Mouse (Mus musculus): ENCODE measurements around the gene Apoa5.
"Not testable (repeated sequence)": the region's sequence is repeated elsewhere in the genome, so short reads cannot be mapped to it uniquely, and the experiment has no call there.

Apoa5 gene

GRCm38 (mm10) chr9:46261131-46261530 lies 7.3 kb upstream of the Apoa5 start:
- no peak for DNase-seq (ENCODE audit: low spot score)

- no peak for DNase-seq (ENCODE audit: low spot score)
Observed at GRCm38 (mm10) chr9:46269125-46269524, 692 bp downstream of the Apoa5 start.

- DNase-seq (ENCODE audit: low spot score) = no peak
Observed at GRCm38 (mm10) chr9:46270782-46271181, 2.3 kb downstream of the Apoa5 start.

- no peak for DNase-seq (ENCODE audit: low spot score)
Observed at GRCm38 (mm10) chr9:46272070-46272469, 3.6 kb downstream of the Apoa5 start.

- peak; percentile 89 for DNase-seq (ENCODE audit: low spot score)
Observed at GRCm38 (mm10) chr9:46272677-46273454, 4.4 kb downstream of the Apoa5 start, which contains the start of gene Zpr1. TSS of gene Zpr1 (plus strand) at chr9:46273064.

- no peak for DNase-seq (ENCODE audit: low spot score)
Observed at GRCm38 (mm10) chr9:46274494-46274893, 6.1 kb downstream of the Apoa5 start.

- peak; percentile 91 for DNase-seq (ENCODE audit: low spot score)
Observed at GRCm38 (mm10) chr9:46282631-46283436, 14.4 kb downstream of the Apoa5 start, which contains the start of gene Bud13. TSS of gene Bud13 (plus strand) at chr9:46283008.

- no peak for DNase-seq (ENCODE audit: low spot score)
Observed at GRCm38 (mm10) chr9:46298381-46298780, 29.9 kb downstream of the Apoa5 start.

- DNase-seq (ENCODE audit: low spot score) = peak; percentile 58
Observed at GRCm38 (mm10) chr9:46302142-46302541, 33.7 kb downstream of the Apoa5 start.

- no peak for DNase-seq (ENCODE audit: low spot score)
Observed at GRCm38 (mm10) chr9:46309121-46309520, 40.7 kb downstream of the Apoa5 start.

- DNase-seq (ENCODE audit: low spot score) = peak; percentile 57
Observed at GRCm38 (mm10) chr9:46314507-46314906, 46.1 kb downstream of the Apoa5 start.

- no peak for DNase-seq (ENCODE audit: low spot score)
Observed at GRCm38 (mm10) chr9:46314921-46315320, 46.5 kb downstream of the Apoa5 start.

GRCm38 (mm10) chr9:46315807-46316365 lies 47.5 kb downstream of the Apoa5 start:
- peak; percentile 61 for DNase-seq (ENCODE audit: low spot score)

GRCm38 (mm10) chr9:46316388-46316787 lies 48.0 kb downstream of the Apoa5 start:
- DNase-seq (ENCODE audit: low spot score) = no peak

GRCm38 (mm10) chr9:46316909-46317308 lies 48.5 kb downstream of the Apoa5 start:
- no peak for DNase-seq (ENCODE audit: low spot score)

- DNase-seq (ENCODE audit: low spot score) = no peak
Observed at GRCm38 (mm10) chr9:46317957-46318356, 49.5 kb downstream of the Apoa5 start.

GRCm38 (mm10) chr9:46319886-46320285 lies 51.5 kb downstream of the Apoa5 start, which contains the start of gene 4931429L15Rik:
TSS of gene 4931429L15Rik (minus strand) at chr9:46319986.
- DNase-seq (ENCODE audit: low spot score) = not testable (repeated sequence)

- DNase-seq (ENCODE audit: low spot score) = no peak
Observed at GRCm38 (mm10) chr9:46320461-46320860, 52.0 kb downstream of the Apoa5 start.
